Mouse (Mus musculus) natural killer cell, adult 2 months (primary cell): ENCODE data around the gene Slc25a30.
"Not testable (repeated sequence)": the region's sequence is repeated elsewhere in the genome, so short reads cannot be mapped to it uniquely, and the experiment has no call there.

Experiments used
- DNase-seq, 2 experiments: peaks; one replicate each; pipeline ENCODE4 v3.0.0; 2022; ENCODE audit warnings: low spot score in 2 of 2

The Slc25a30 gene

DNA sequence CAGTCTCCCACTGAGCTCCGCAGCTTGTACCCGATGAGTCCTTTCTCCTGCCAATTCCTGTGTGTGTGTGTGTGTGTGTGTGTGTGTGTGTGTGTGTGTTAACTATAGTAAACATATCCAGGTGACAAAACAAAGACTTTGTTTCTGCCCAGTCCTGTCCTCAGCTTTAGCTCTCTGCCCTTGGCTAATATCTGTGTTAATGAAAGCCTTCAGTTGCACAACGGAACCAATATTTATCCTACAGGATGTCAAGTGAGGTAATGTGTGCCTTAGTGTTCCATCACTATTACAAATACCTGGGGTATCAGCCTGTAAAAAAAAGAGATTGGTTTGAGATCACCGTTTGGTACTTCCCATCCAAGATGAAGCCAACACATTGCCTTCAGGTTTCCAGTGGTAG is 6.3 kb upstream of the Slc25a30 start:
- no peak for DNase-seq

- no peak for DNase-seq
Observed at GRCm38 (mm10) chr14:75791372-75791771, 4.5 kb upstream of the Slc25a30 start.

- DNase-seq, result no peak
Observed at GRCm38 (mm10) chr14:75790411-75790996, 3.7 kb upstream of the Slc25a30 start.

GRCm38 (mm10) chr14:75789291-75789690 is 2.5 kb upstream of the Slc25a30 start:
- no peak for DNase-seq

GRCm38 (mm10) chr14:75787794-75788175 is 948 bp upstream of the Slc25a30 start:
- no peak for DNase-seq

GRCm38 (mm10) chr14:75786424-75786867 is 391 bp downstream of the Slc25a30 start:
- peak; percentile 41 to 48 for DNase-seq

DNA sequence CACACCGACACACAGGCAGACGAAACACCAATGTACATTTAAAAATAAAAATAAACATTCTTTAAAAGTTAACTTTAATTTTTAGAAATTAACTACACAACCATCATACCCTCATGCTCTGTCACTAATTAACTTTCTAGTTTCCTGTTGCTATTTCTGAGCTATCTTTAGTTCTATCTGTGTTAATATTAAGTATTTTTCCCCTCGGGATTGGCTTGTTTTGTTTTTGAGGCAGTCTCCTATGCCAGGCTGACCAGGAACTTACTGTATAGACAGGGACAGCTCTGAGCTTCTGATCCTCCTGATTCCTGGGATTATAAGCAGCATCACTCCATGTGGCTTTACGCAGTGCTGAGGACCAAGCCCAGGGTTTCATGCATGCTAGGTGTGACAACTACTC is 6.9 kb downstream of the Slc25a30 start:
- no peak for DNase-seq

- no peak for DNase-seq
Observed at GRCm38 (mm10) chr14:75776637-75777036, 10.2 kb downstream of the Slc25a30 start.

DNA sequence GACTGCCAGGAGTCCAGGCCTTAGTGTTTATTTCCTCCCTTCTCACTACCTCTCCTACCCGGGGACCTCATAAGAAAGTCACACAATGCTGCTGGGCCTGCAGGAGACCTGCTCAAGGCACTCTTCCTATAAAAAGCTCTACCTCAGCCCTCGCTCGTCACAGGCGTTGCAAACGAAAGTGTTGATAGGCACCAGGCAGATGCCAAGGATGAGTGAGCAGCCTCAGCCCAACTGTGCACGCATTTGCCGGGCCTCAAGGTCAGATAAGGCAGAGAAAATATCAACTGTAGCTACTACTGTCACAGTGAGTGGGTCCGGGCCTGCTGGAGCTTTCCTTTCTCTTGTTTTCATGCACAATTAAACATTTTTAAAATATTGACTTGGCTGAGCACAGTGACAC is 13.4 kb downstream of the Slc25a30 start:
- no peak for DNase-seq

GRCm38 (mm10) chr14:75772407-75772806 is 14.4 kb downstream of the Slc25a30 start:
- DNase-seq, result not testable (repeated sequence)

- DNase-seq, result no peak
Observed at GRCm38 (mm10) chr14:75771101-75771501, 15.7 kb downstream of the Slc25a30 start.

DNA sequence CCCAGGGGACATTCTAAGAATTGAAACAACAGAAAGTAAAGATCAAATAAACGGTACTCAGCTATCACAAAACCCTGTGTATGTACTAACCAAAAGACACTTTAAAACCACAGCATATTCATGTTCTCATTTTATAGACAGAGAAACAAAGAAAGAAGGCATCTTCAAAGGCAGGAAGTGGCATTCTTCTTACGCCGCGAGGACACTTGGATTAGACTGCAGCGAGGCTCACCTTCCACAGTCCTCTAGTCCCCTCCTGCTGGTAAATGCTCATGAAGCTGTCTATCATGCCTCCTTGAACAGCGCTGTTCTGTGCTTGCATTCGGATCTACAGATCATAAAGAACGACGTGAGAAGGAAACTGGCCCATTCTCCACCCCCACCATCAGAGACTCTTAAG is 17.5 kb downstream of the Slc25a30 start:
- peak; percentile 23 to 34 for DNase-seq

DNA sequence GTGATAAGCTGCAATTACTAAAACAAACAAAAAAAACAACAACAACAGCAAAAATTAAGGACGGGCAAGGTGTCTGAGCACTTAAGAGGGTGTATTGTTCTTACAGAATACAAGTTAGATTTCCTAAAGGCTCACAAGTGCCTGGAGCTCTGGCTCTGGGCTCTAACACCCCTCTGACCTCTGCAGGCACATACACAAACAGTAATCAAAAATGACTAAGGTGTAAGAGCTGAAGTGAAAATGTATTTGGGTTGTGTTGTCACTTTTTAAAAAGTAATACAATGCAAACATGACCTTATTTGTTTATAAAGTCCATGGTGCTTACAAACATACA is 18.6 kb downstream of the Slc25a30 start:
- no peak for DNase-seq

DNA sequence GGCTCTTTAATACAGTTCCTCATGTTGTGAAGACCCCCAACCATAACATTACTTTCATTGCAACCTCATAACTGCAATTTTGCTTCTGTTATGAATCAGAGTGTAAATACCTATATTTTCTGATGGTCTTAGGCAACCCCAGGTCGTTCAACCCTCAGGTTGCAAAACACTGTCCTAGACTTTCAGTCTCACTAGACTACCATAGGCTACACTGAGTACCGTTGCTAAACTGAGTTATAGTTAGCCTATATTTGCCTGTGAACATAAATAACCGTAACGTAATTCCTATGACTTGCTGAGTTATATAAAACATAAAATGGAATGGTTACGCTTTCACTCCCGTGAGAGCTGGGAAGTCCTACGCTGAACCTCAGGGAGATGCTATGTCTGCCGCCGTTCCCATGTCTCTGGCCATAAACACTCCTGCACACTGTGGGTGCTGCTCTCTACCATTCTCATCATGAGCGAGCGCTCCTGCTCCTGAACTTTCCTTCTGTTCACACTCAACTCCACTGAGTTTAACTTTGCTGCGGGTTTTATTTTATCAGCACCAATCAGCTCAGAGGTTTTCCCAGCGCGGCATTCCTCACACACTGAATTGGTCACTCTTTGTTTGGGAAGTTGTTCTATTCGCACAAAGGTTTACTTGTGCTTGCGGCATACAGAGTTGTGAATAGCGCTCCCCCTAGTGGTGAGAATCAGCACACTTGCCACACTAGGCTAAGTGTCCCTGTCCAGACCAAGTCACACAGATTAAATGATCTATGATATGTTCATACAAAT is 19.2 kb downstream of the Slc25a30 start:
- peak; percentile 44 to 55 for DNase-seq

DNA sequence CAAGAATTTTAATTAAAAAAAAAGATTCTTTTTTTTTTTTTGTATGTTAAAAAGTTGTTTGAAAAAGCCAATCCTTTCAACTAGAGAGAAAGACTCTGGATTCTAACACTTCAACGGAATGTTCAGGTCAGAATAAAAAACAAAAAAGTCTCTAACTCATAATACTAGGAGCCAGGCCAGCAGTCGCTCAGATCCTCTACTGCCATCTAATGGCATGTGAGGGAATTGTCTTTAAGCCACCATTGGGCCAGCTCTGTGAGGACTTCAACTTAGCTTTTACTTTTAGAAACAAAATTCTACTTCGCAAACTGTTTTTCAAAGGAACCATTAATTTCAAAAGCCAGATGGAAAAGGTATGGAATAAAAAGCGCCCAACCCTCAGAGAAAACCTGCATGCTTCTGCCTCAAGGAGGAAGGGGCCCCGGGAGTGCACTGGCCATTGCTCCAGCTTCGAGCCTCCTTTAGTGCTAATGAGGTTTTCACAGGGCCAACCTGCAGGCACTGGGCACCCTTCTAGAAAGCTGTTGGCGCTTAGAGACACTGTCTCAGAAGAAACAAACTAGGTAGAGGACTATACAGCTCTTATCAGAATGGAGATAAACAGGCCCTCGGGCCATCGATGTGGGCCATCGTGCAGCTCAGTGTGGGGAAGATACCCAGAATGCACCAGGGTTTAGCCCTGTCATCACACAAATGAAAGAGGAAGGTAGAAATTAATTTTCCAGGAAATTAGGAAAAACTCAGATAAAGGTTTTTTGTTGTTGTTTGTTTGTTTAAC is 25.6 kb downstream of the Slc25a30 start:
- peak; percentile 27 to 36 for DNase-seq

GRCm38 (mm10) chr14:75758401-75758800 is 28.4 kb downstream of the Slc25a30 start:
- DNase-seq, result no peak

- DNase-seq, result no peak
Observed at GRCm38 (mm10) chr14:75757821-75758220, 29.0 kb downstream of the Slc25a30 start.

- DNase-seq, result no peak
Observed at GRCm38 (mm10) chr14:75756971-75757370, 29.9 kb downstream of the Slc25a30 start.

GRCm38 (mm10) chr14:75753991-75754817 is 32.6 kb downstream of the Slc25a30 start, which contains the start of gene Cog3:
Gene Cog3 (minus strand): TSS chr14:75754517.
- peak; percentile 94 to 95 for DNase-seq

GRCm38 (mm10) chr14:75753206-75753605 is 33.6 kb downstream of the Slc25a30 start:
- DNase-seq, result no peak

GRCm38 (mm10) chr14:75751040-75751439 is 35.8 kb downstream of the Slc25a30 start:
- DNase-seq, result no peak

GRCm38 (mm10) chr14:75749123-75749522 is 37.7 kb downstream of the Slc25a30 start:
- DNase-seq, result no peak
